Mouse (Mus musculus) kidney, embryonic 16.5 days (tissue): ENCODE results near the gene Nuf2. TPM values are rescaled to one million over a fixed set of nuclear protein-coding genes. Genes with fewer than 3 reads are reported as not detected.

Source experiments
- ATAC-seq: fragments of 200-750 bp; cut with Nextera tagmentation; 2 replicates; pipeline ENCODE4 v1.8.0; 2017; ENCODE audit warnings: moderate TSS enrichment; ENCODE audit not compliant: low FRiP score, low TSS enrichment
- H3K27ac ChIP-seq: fragments of 300-500 bp; sonication (generic); 2 replicates; pipeline ENCODE4 v1.5.1; 2014; ENCODE audit warnings: low read length
- H3K27me3 ChIP-seq: fragments of 300-500 bp; sonication (generic); 2 replicates; pipeline ENCODE4 v1.6.1; 2014; ENCODE audit warnings: low read length, control low read depth, mixed read lengths; ENCODE audit not compliant: insufficient read depth
- H3K36me3 ChIP-seq: fragments of 300-500 bp; sonication (generic); 2 replicates; pipeline ENCODE4 v1.6.1; 2014; ENCODE audit warnings: low read length, control low read depth, mixed read lengths; ENCODE audit not compliant: insufficient read depth
- H3K4me1 ChIP-seq: fragments of 300-500 bp; sonication (generic); 2 replicates; pipeline ENCODE4 v1.6.1; 2014; ENCODE audit warnings: low read length, control low read depth, mixed read lengths; ENCODE audit not compliant: insufficient read depth
- H3K4me2 ChIP-seq: fragments of 300-500 bp; sonication (generic); replicated peaks from 2 replicates; pipeline ENCODE4 v1.6.1; 2014; ENCODE audit warnings: low read depth, low read length
- H3K4me3 ChIP-seq: fragments of 300-500 bp; sonication (generic); 2 replicates; pipeline ENCODE4 v1.5.1; 2014; ENCODE audit warnings: mild to moderate bottlenecking, low read length
- H3K9ac ChIP-seq: fragments of 300-500 bp; sonication (generic); replicated peaks from 2 replicates; pipeline ENCODE4 v1.6.1; 2014; ENCODE audit warnings: low read length
- H3K9me3 ChIP-seq: fragments of 300-500 bp; sonication (generic); 2 replicates; pipeline ENCODE4 v1.6.1; 2016; ENCODE audit warnings: low read length, control low read depth
- WGBS: fragments of 180-500 bp; shearing (Covaris S2); extraction: QIAGEN DNeasy Blood & Tissue Kit; methylation state at CpG from one replicate; pipeline ENCODE4 v1.1.7; 2014; 5-methylcytosine and 5-hydroxymethylcytosine counted together
- polyA plus RNA-seq: library from polyadenylated mRNA; unstranded; fragments of >200 nt; fragmentation: Nextera tagmentation; extraction: Ambion mirVana; gene quantifications from 2 replicates; pipeline ENCODE4 v1.2.1, GENCODE M21; 2015

Gene Nuf2
- polyA plus RNA-seq, 1 experiment from 2014 or later, result 58.4 TPM

DNA sequence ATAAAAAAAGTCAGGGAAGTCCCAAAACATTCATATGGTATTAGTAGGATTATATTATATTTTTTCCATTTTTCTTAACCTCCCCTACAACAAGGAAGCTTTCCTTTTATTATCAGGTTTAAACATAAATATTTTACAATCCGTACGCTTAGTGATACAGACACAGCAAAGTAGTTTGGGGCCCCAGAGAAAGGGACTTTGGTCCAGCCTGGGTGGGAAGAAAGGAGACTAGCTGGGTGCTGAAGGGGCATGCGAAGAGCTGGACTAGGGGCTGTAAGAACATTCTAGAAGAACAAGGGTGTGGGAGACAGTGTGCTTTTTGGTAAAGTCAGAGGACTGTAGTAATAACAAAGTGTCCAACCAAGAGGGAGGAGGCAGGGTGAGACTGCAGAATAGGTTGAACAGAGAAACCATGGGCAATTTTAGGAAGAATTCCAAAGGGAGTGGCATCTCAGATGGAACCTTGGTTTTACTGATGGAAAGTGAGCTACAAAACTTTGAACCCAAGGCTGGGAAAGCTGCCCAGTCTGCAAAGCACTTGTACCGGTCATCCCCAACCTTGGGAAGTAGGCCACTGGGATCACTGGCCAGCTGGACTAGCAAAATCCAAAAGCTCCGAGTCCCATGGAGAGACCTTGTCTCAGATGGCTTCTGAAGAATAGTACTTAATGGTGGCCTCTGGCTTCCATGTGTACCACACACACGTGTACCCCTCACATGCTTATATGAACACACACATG lies 48.5 kb downstream of the Nuf2 start:
- Histone ChIP-seq H3K4me2 (no peak overlapping the region), H3K9ac (no peak overlapping the region), H3K4me3 (no peak overlapping the region), H3K36me3 (no peaks in the 10 kb centered on the region), H3K27me3 (no peaks in the 10 kb centered on the region), H3K4me1 (no peaks in the 10 kb centered on the region), H3K27ac (no peak overlapping the region), H3K9me3 (no peaks in the 10 kb centered on the region)
- ATAC-seq, result no peak
- WGBS, result 93% methylated on average over 6 of the region's 6 CpGs

GRCm38 (mm10) chr1:169471185-169471584 lies 60.1 kb downstream of the Nuf2 start:
- Histone ChIP-seq H3K27ac (no peak overlapping the region), H3K4me1 (no peaks in the 10 kb centered on the region), H3K9me3 (0 out of 2 replicates have a peak, but pooled peaks cover 2% of the 10 kb centered on the region), H3K9ac (no peak overlapping the region), H3K4me2 (no peak overlapping the region), H3K36me3 (no peaks in the 10 kb centered on the region), H3K27me3 (no peaks in the 10 kb centered on the region), H3K4me3 (no peak overlapping the region)
- WGBS, result 85% methylated on average over 3 of the region's 3 CpGs
- no peak for ATAC-seq

DNA sequence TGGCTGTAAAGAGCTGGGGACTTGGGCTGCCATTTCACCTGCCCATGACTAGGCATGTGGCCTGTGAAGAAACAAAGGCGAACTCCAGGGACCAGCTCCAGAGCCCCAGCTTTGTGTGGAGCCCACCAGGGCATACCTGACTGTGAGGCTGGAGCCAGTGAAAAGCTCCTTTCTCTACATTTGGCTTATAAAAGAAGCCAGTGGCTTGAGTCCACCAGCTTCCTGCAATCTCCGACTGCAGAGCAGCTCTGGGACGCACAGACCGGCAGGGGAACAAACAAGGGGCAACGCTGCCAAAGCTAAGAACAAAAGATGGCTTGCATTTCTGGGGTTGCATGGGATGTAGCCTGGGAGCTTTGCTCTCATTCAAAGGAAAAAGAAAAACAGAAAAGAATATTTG lies 63.5 kb downstream of the Nuf2 start:
- H3K4me1 ChIP-seq, result no peaks in the 10 kb centered on the region
- WGBS, result 80% methylated on average over 5 of the region's 5 CpGs
- H3K27ac ChIP-seq, result no peak overlapping the region
- no peak overlapping the region for H3K4me3 ChIP-seq
- ATAC-seq, result no peak
- H3K27me3 ChIP-seq, result no peaks in the 10 kb centered on the region
- no peak overlapping the region for H3K4me2 ChIP-seq
- H3K9me3 ChIP-seq, result no peaks in the 10 kb centered on the region
- H3K9ac ChIP-seq, result no peak overlapping the region
- no peaks in the 10 kb centered on the region for H3K36me3 ChIP-seq

DNA sequence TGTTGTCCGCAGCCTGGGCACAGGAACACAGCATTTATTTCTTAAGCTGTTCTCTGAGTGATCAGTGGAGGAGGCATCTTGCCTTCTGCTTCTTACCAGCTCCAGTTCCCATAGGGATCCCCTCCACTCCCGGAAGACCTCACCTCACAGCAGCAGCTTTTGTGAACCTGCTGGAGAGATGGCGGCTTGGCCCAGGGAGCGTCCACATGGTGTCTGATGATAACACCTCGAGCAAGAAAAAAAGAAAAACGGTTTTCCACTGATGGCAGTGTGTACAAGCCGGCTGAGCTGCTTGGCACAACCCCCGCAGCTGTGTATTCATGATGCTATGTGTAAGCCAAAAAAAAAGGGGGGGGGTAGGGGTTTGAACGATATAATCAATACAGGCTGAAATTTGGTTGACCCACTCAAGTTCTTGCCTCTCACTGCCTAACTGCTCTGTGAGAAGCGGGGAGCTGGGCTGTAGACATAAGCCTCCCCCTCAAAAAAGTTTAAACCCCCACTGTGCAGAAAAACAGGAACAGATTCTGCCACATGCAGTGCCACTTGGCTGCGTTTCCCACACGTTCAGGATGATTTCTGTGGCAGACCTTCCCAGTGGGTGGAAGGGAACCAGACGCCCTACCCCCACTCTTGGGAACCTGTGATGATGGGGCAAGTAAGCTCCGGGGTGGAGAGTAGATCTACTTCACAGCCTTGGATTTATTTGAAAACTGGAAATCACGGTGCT lies 68.7 kb downstream of the Nuf2 start:
- H3K9ac ChIP-seq, result no peak overlapping the region
- no peak for ATAC-seq
- no peak overlapping the region for H3K4me3 ChIP-seq
- H3K9me3 ChIP-seq, result no peaks in the 10 kb centered on the region
- H3K27ac ChIP-seq, result no peak overlapping the region
- H3K27me3 ChIP-seq, result no peaks in the 10 kb centered on the region
- 84% methylated on average over 15 of the region's 15 CpGs for WGBS
- H3K36me3 ChIP-seq, result no peaks in the 10 kb centered on the region
- no peak overlapping the region for H3K4me2 ChIP-seq
- peaks cover 11% of the 10 kb centered on the region; the same call in 1 of the 2 replicates for H3K4me1 ChIP-seq

- H3K4me2 ChIP-seq, result peak overlapping the region; percentile 21; the same call in 1 of the 2 replicates
- no peak overlapping the region for H3K4me3 ChIP-seq
Measured at GRCm38 (mm10) chr1:169459071-169459782, 72.0 kb downstream of the Nuf2 start.

More at GRCm38 (mm10) chr1:169459071-169459782, 72.0 kb downstream of the Nuf2 start:
- WGBS, result 11% methylated on average over 11 of the region's 11 CpGs
- Histone ChIP-seq H3K9ac (no peak overlapping the region), H3K27ac (peak overlapping the region; percentile 67), H3K27me3 (no peaks in the 10 kb centered on the region), H3K9me3 (no peaks in the 10 kb centered on the region), H3K36me3 (no peaks in the 10 kb centered on the region), H3K4me1 (peaks cover 11% of the 10 kb centered on the region; the same call in 1 of the 2 replicates)
- peak; percentile 80 for ATAC-seq

Other genes starting within 250 kb of the Nuf2 start
- gene Rgs5, start 124.0 kb upstream of the Nuf2 start, polyA plus RNA-seq, result 25.7 and 27.0 TPM in 2 replicates
- 2.8 and 4.1 TPM in 2 replicates for gene Rgs4, start 216.2 kb upstream of the Nuf2 start, polyA plus RNA-seq